Mouse (Mus musculus) forebrain, embryonic 12.5 days (tissue): Measurements from ENCODE around the gene Ssb. TPM values are rescaled to one million over a fixed set of nuclear protein-coding genes. Genes with fewer than 3 reads are reported as not detected.
"Not testable (repeated sequence)": the region's sequence is repeated elsewhere in the genome, so short reads cannot be mapped to it uniquely, and the experiment has no call there.

Experiments
- ATAC-seq: fragments of 200-750 bp; cut with Nextera tagmentation; 2 replicates; pipeline ENCODE4 v1.8.0; 2017; ENCODE audit warnings: moderate TSS enrichment; ENCODE audit not compliant: low FRiP score
- H3K27ac ChIP-seq: fragments of 300-500 bp; sonication (generic); 2 replicates; pipeline ENCODE4 v1.5.1; 2016; ENCODE audit warnings: mild to moderate bottlenecking
- H3K27me3 ChIP-seq: fragments of 300-500 bp; sonication (generic); 2 replicates; pipeline ENCODE4 v1.6.1; 2016; ENCODE audit warnings: mild to moderate bottlenecking
- H3K36me3 ChIP-seq: fragments of 300-500 bp; sonication (generic); replicated peaks from 2 replicates; pipeline ENCODE4 v1.6.1; 2016; ENCODE audit warnings: mild to moderate bottlenecking
- H3K4me1 ChIP-seq: fragments of 300-500 bp; sonication (generic); 2 replicates; pipeline ENCODE4 v1.6.1; 2016
- H3K4me2 ChIP-seq: fragments of 300-500 bp; sonication (generic); 2 replicates; pipeline ENCODE4 v1.6.1; 2016; ENCODE audit warnings: mild to moderate bottlenecking, moderate library complexity
- H3K4me3 ChIP-seq: fragments of 300-500 bp; sonication (generic); replicated peaks from 2 replicates; pipeline ENCODE4 v1.5.1; 2016; ENCODE audit warnings: mild to moderate bottlenecking
- H3K9ac ChIP-seq: fragments of 300-500 bp; sonication (generic); 2 replicates; pipeline ENCODE4 v1.6.1; 2016; ENCODE audit warnings: mild to moderate bottlenecking
- H3K9me3 ChIP-seq: fragments of 300-500 bp; sonication (generic); 2 replicates; pipeline ENCODE4 v1.6.1; 2016
- WGBS: fragments of 180-500 bp; shearing (Covaris S2); methylation state at CpG from one replicate; pipeline ENCODE4 v1.1.7; 2016; 5-methylcytosine and 5-hydroxymethylcytosine counted together
- polyA plus RNA-seq: library from polyadenylated mRNA; unstranded; fragments of >200 nt; fragmentation: Nextera tagmentation; extraction: Ambion mirVana; gene quantifications from 2 replicates; pipeline ENCODE4 v1.2.1, GENCODE M21; 2016

Gene Ssb
- polyA plus RNA-seq, 1 experiment from 2014 or later: 448 TPM

- H3K9me3 ChIP-seq, H3K9ac ChIP-seq, H3K27ac ChIP-seq, ATAC-seq, H3K36me3 ChIP-seq, H3K27me3 ChIP-seq, H3K4me3 ChIP-seq, H3K4me2 ChIP-seq, H3K4me1 ChIP-seq: not testable (repeated sequence)
- WGBS: 87% methylated on average over 4 of the region's 4 CpGs
Observed at GRCm38 (mm10) chr2:69907394-69907793, 46.0 kb downstream of the Ssb start.

DNA sequence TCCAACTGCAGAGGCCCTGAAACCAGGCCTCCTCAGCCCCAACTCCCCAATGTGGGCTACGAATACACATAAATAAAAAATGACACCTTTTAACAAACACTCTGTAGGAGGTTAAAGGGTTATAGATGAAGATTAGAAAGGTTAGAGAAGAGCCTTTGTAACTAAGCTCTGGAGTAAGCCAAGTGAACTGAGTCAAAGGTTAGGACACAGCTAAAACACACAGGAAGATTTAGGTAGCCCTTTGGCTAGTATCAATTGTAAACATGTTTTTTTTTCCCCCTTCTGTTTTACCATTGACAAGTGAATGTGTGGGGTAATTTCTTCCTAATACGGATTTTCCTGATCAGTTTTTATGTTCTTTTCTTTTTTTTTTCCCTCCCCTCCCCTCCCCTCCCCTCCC lies 51.4 kb downstream of the Ssb start:
- Histone ChIP-seq H3K4me1 (no peaks in the 10 kb centered on the region), H3K9me3 (no peaks in the 10 kb centered on the region), H3K9ac (no peak overlapping the region), H3K36me3 (peaks cover 17% of the 10 kb centered on the region), H3K27me3 (no peaks in the 10 kb centered on the region), H3K4me2 (no peak overlapping the region), H3K27ac (no peak overlapping the region), H3K4me3 (no peak overlapping the region)
- WGBS: 39% methylated on average over 2 of the region's 2 CpGs
- no peak for ATAC-seq

DNA sequence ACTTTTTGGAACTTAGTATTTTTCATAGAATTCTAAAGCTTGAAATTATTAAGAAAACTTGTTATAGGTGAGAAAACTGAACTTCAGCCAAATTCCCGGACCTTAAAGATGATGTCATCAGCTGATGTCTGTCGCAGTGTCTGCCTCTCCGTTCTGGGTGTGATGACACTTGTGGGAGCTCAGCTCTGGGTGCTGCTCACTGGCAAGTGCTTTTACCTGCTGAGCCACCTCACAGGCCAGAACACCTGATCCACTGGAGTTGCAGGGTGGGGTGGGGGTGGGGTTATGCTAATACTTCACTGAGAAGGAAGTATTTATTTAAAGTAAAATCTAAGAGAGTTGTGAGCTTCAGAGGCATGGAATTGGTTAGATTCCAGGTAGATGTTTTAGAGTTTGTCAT lies 55.9 kb downstream of the Ssb start:
- Histone ChIP-seq H3K27ac (no peak overlapping the region), H3K4me1 (no peaks in the 10 kb centered on the region), H3K4me2 (no peak overlapping the region), H3K9me3 (no peaks in the 10 kb centered on the region), H3K36me3 (peaks cover 34% of the 10 kb centered on the region), H3K27me3 (no peaks in the 10 kb centered on the region), H3K9ac (no peak overlapping the region), H3K4me3 (no peak overlapping the region)
- 94% methylated on average over 3 of the region's 3 CpGs for WGBS
- no peak for ATAC-seq

Other genes with a start within 250 kb of the Ssb start
- 15.9 and 16.8 TPM in 2 replicates for gene Bbs5, start 214.4 kb upstream of the Ssb start, polyA plus RNA-seq
- gene Klhl41, start 191.4 kb upstream of the Ssb start, polyA plus RNA-seq: 0.24 and 0.37 TPM in 2 replicates
- 16.7 and 18.7 TPM in 2 replicates for gene Fastkd1, start 148.0 kb upstream of the Ssb start, polyA plus RNA-seq
- 173 and 178 TPM in 2 replicates for gene Ppig, start 139.0 kb upstream of the Ssb start, polyA plus RNA-seq
- gene Ccdc173, start 72.0 kb upstream of the Ssb start, polyA plus RNA-seq: 4.4 and 4.5 TPM in 2 replicates
- gene Phospho2, start 71.9 kb upstream of the Ssb start, polyA plus RNA-seq: 33.1 and 35.4 TPM in 2 replicates
- gene Klhl23, start 39.6 kb upstream of the Ssb start, polyA plus RNA-seq: 43.8 and 47.9 TPM in 2 replicates
- gene Mettl5, start 24.1 kb downstream of the Ssb start, polyA plus RNA-seq: 38.3 and 38.5 TPM in 2 replicates
- gene Ubr3, start 35.7 kb downstream of the Ssb start, polyA plus RNA-seq: 18.9 and 22.2 TPM in 2 replicates
- 0.06 and 0.15 TPM in 2 replicates for gene Myo3b, start 177.6 kb downstream of the Ssb start, polyA plus RNA-seq